Mouse (Mus musculus): ENCODE data around the gene Rac3.

DNA sequence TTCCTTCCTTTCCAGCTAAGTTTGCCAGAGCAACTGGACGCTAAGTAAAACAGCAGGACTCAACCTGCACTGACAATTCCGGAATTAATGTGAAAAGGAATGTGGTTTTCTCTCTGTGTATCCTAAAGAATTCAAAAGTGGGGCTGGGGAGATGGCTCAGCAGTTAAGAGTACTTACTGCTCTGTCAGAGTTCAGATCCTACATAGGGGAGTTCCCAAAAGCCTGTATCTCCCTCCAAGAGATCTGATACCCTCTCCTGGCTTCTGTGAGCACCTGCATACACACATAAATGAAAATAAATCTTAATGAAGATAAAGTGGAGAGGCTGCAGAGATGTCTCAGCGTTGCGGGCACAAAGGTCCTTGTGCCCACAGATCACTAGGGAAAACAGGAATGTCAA lies 30.3 kb downstream of the Rac3 start:
- TF ChIP-seq CTCF (IDR thresholded peaks at IDR 0.05; ENCODE audit: borderline replicate concordance, insufficient read depth, low read length) (no peak), POLR2A (IDR thresholded peaks at IDR 0.05; ENCODE audit: low read depth, low read length) (no peak)
